Mouse (Mus musculus) heart, embryonic 13.5 days (tissue): ENCODE measurements around the gene Slc25a5. TPM values are rescaled to one million over a fixed set of nuclear protein-coding genes. Genes with fewer than 3 reads are reported as not detected.

ENCODE experiments used
- ATAC-seq: fragments of 200-750 bp; cut with Nextera tagmentation; 2 replicates; pipeline ENCODE4 v1.8.0; 2017; ENCODE audit warnings: moderate TSS enrichment; ENCODE audit not compliant: insufficient number of reproducible peaks, low FRiP score, low TSS enrichment; ENCODE audit errors: extremely low read depth
- H3K27ac ChIP-seq: fragments of 300-500 bp; sonication (generic); replicated peaks from 2 replicates; pipeline ENCODE4 v1.5.1; 2015; ENCODE audit warnings: moderate library complexity, mild to moderate bottlenecking, inconsistent platforms
- H3K27me3 ChIP-seq: fragments of 300-500 bp; sonication (generic); replicated peaks from 2 replicates; pipeline ENCODE4 v1.6.1; 2015; ENCODE audit warnings: mild to moderate bottlenecking, inconsistent platforms
- H3K36me3 ChIP-seq: fragments of 300-500 bp; sonication (generic); 2 replicates; pipeline ENCODE4 v1.6.1; 2015; ENCODE audit warnings: mild to moderate bottlenecking, inconsistent platforms
- H3K4me1 ChIP-seq: fragments of 300-500 bp; sonication (generic); 2 replicates; pipeline ENCODE4 v1.6.1; 2015; ENCODE audit warnings: inconsistent platforms
- H3K4me2 ChIP-seq: fragments of 300-500 bp; sonication (generic); 2 replicates; pipeline ENCODE4 v1.6.1; 2015; ENCODE audit warnings: inconsistent platforms, mild to moderate bottlenecking, moderate library complexity
- H3K4me3 ChIP-seq: fragments of 300-500 bp; sonication (generic); 2 replicates; pipeline ENCODE4 v1.5.1; 2015; ENCODE audit warnings: moderate library complexity, mild to moderate bottlenecking, inconsistent platforms
- H3K9ac ChIP-seq: fragments of 300-500 bp; sonication (generic); 2 replicates; pipeline ENCODE4 v1.6.1; 2015; ENCODE audit warnings: inconsistent platforms, mild to moderate bottlenecking, moderate library complexity
- H3K9me3 ChIP-seq: fragments of 300-500 bp; sonication (generic); 2 replicates; pipeline ENCODE4 v1.6.1; 2016; ENCODE audit warnings: inconsistent platforms
- WGBS: fragments of 180-500 bp; shearing (Covaris S2); methylation state at CpG from one replicate; pipeline ENCODE4 v1.1.7; 2015; ENCODE audit warnings: mixed read lengths; 5-methylcytosine and 5-hydroxymethylcytosine counted together
- polyA plus RNA-seq: library from polyadenylated mRNA; unstranded; fragments of >200 nt; fragmentation: Nextera tagmentation; extraction: Ambion mirVana; gene quantifications from 2 replicates; pipeline ENCODE4 v1.2.1, GENCODE M21; 2015

Slc25a5 gene
- polyA plus RNA-seq = 964 and 1,107 TPM in 2 replicates

DNA sequence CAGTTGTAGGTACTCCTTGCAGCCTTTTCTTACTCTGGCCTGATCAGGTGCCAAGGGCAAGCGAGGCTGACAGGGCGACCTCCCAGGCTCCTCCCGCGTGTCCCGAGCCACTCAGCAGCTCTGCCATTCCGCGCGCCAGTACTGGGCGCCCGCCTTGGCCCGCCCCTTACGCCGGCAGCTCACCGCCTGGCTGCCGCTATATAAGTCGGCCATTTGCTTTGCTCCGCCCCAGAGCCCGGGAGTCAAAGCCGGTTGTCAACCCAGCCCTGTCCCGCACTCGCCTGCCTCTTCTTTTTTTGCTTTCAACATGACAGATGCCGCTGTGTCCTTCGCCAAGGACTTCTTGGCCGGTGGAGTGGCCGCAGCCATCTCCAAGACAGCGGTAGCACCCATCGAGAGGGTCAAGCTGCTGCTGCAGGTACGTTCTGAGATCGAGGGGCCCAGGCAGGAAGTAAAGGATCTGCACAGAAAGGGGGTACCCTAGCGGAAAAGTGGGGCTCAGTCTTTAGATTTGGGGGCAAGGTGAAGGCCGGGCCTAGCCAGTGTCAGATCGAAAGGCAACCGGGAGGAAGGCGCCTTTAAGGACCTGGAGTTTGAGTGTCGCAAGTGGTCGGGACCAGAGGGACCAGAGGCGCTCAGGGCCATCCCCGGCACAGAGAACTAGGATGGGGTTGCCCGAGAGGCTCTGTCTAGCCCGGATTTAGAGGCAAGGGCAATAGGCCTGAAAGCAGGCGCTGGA, at the start of gene Slc25a5:
Gene Slc25a5, plus strand, starts transcription at position 228 of the 739 bp plus-strand sequence.
- Histone ChIP-seq H3K27me3 (no peaks in the 10 kb centered on the region), H3K4me1 (peaks cover 3% of the 10 kb centered on the region; the same call in 1 of the 2 replicates), H3K9ac (peak within 1 kb of the TSS; percentile 91), H3K4me3 (peak within 1 kb of the TSS; percentile 68), H3K27ac (peak within 1 kb of the TSS; percentile 95), H3K9me3 (no peaks in the 10 kb centered on the region), H3K4me2 (peak within 1 kb of the TSS; percentile 65), H3K36me3 (peaks cover 16% of the 10 kb centered on the region)
- WGBS = 9% methylated on average over 41 of the region's 41 CpGs
- ATAC-seq = peak; percentile 87

GRCm38 (mm10) chrX:36746789-36747188, 48.7 kb upstream of the Slc25a5 start:
- H3K9ac ChIP-seq = no peak overlapping the region
- H3K4me2 ChIP-seq = no peak overlapping the region
- no peak overlapping the region for H3K27ac ChIP-seq
- H3K36me3 ChIP-seq = no peaks in the 10 kb centered on the region
- H3K27me3 ChIP-seq = no peaks in the 10 kb centered on the region
- whole genome bisulfite sequencing = 69% methylated on average over 8 of the region's 8 CpGs
- no peak overlapping the region for H3K4me3 ChIP-seq
- H3K4me1 ChIP-seq = peaks cover 3% of the 10 kb centered on the region; the same call in 1 of the 2 replicates
- ATAC-seq = no peak
- no peaks in the 10 kb centered on the region for H3K9me3 ChIP-seq

- no peaks in the 10 kb centered on the region for H3K9me3 ChIP-seq
- no peak for ATAC-seq
- H3K4me3 ChIP-seq = no peak overlapping the region
- WGBS = 59% methylated on average over 3 of the region's 3 CpGs
- no peaks in the 10 kb centered on the region for H3K36me3 ChIP-seq
- H3K4me2 ChIP-seq = no peak overlapping the region
- peaks cover 3% of the 10 kb centered on the region; the same call in 1 of the 2 replicates for H3K4me1 ChIP-seq
- H3K27ac ChIP-seq = no peak overlapping the region
- H3K9ac ChIP-seq = no peak overlapping the region
- H3K27me3 ChIP-seq = no peaks in the 10 kb centered on the region
These were observed 46.9 kb upstream of the Slc25a5 start for GRCm38 (mm10) chrX:36748573-36748972.

GRCm38 (mm10) chrX:36749281-36749785, 46.1 kb upstream of the Slc25a5 start:
- ATAC-seq = no peak
- WGBS = 58% methylated on average over 6 of the region's 6 CpGs
- Histone ChIP-seq H3K27ac (no peak overlapping the region), H3K9me3 (no peaks in the 10 kb centered on the region), H3K36me3 (no peaks in the 10 kb centered on the region), H3K27me3 (no peaks in the 10 kb centered on the region), H3K4me2 (no peak overlapping the region), H3K4me1 (peaks cover 3% of the 10 kb centered on the region; the same call in 1 of the 2 replicates), H3K4me3 (no peak overlapping the region), H3K9ac (no peak overlapping the region)

DNA sequence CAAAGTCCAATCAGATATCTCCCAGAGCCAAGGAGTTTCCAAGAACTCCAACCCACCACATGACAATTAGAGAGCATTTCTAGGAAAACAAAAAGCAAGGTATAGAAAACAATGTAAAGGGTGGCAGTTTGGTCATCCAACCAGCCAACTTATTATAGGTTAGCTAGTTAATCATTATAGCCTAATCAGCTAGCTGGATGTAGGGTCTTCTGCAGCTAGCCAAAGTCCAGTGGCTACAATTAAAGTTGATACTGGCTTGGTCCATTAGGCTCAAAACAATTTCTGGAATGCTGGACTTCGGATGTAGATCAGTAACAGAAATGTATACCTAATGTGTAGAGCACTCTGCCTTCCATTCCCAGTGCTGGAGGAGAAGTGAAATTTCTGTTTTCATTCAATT, 44.9 kb upstream of the Slc25a5 start:
- no peaks in the 10 kb centered on the region for H3K9me3 ChIP-seq
- no peak for ATAC-seq
- H3K4me3 ChIP-seq = no peak overlapping the region
- H3K36me3 ChIP-seq = no peaks in the 10 kb centered on the region
- H3K27me3 ChIP-seq = no peaks in the 10 kb centered on the region
- no peak overlapping the region for H3K9ac ChIP-seq
- H3K27ac ChIP-seq = no peak overlapping the region
- H3K4me1 ChIP-seq = peaks cover 3% of the 10 kb centered on the region; the same call in 1 of the 2 replicates
- WGBS = 71% methylated on average over 1 of the region's 1 CpGs
- no peak overlapping the region for H3K4me2 ChIP-seq

DNA sequence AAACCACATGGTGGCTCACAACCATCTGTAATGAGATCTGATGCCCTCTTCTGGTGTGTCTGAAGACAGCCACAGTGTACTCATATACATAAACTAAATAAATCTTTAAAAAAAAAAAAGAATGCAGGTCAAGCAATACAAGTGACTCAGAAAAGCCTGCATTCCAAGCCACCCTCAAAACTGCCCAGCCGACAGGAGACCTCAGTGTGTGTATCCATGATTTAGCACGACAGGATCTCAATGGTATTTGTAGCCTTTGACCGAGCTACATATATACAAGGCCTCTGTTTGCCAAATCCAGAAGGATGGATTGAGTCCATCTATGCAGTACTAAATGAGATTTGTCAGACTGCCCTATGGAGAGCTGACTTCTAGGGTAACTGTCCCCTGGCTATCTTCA, 42.9 kb upstream of the Slc25a5 start:
- H3K36me3 ChIP-seq = no peaks in the 10 kb centered on the region
- H3K27me3 ChIP-seq = no peaks in the 10 kb centered on the region
- no peak overlapping the region for H3K4me2 ChIP-seq
- no peak for ATAC-seq
- no peaks in the 10 kb centered on the region for H3K9me3 ChIP-seq
- 81% methylated on average over 3 of the region's 3 CpGs for WGBS
- H3K9ac ChIP-seq = no peak overlapping the region
- no peak overlapping the region for H3K27ac ChIP-seq
- H3K4me3 ChIP-seq = no peak overlapping the region
- H3K4me1 ChIP-seq = peaks cover 3% of the 10 kb centered on the region; the same call in 1 of the 2 replicates

DNA sequence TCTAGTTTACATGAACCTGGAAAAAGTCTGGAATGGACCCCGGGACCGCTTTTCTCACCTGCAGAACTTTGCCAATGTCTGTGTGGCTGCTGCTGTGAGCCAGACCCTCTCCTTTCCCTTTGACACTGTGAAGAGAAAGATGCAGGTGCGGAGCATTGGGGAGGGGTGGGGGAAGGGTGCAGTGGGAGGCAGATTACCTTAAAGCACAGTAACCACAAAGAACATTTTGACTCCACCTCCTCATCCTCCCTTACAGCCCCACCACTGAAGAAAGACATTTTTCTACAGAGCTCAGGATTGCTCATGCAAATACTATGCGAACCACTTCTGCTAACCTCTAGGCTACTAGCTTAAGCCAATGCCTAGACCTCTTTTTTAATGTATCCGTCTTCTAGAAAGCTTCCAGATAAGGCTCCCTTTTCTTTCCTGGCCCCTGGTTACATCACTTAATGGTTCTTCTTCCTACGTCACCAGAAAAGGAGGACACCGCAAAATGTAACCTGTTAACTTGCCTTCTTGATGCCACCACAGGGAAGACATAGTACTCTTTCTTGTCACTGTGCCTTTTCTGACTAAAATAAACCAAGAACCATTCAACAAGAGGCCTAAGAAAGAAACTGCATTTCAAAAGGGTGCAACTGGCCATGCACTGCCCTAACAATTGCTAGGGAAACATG, 37.5 kb upstream of the Slc25a5 start:
- Histone ChIP-seq H3K9ac (no peak overlapping the region), H3K27ac (no peak overlapping the region), H3K4me1 (no peaks in the 10 kb centered on the region), H3K4me2 (no peak overlapping the region), H3K36me3 (no peaks in the 10 kb centered on the region), H3K9me3 (no peaks in the 10 kb centered on the region), H3K4me3 (no peak overlapping the region), H3K27me3 (no peaks in the 10 kb centered on the region)
- no peak for ATAC-seq
- WGBS = 57% methylated on average over 7 of the region's 7 CpGs

DNA sequence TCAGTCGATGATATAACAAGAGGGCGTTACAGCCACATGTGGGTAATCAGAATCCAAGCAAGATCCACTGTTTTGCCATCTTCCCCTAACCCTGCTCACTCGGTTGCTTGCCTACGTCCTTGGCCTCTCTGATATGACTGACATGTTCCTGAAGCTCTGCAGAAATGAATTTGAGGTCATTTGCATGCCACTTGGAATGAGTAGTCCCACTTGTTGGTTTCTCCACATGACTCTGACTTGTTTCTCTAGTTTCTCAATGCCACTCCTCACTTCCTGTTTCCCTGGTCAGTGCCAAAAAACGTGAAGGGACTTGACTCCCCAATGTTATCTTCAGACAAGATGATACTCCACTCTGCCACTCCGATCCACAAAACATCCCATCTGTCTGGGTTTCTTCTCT, 36.9 kb upstream of the Slc25a5 start:
- Histone ChIP-seq H3K9me3 (no peaks in the 10 kb centered on the region), H3K27me3 (no peaks in the 10 kb centered on the region), H3K4me1 (no peaks in the 10 kb centered on the region), H3K9ac (no peak overlapping the region), H3K4me2 (no peak overlapping the region), H3K27ac (no peak overlapping the region), H3K4me3 (no peak overlapping the region), H3K36me3 (no peaks in the 10 kb centered on the region)
- no peak for ATAC-seq
- WGBS = 47% methylated on average over 6 of the region's 6 CpGs

DNA sequence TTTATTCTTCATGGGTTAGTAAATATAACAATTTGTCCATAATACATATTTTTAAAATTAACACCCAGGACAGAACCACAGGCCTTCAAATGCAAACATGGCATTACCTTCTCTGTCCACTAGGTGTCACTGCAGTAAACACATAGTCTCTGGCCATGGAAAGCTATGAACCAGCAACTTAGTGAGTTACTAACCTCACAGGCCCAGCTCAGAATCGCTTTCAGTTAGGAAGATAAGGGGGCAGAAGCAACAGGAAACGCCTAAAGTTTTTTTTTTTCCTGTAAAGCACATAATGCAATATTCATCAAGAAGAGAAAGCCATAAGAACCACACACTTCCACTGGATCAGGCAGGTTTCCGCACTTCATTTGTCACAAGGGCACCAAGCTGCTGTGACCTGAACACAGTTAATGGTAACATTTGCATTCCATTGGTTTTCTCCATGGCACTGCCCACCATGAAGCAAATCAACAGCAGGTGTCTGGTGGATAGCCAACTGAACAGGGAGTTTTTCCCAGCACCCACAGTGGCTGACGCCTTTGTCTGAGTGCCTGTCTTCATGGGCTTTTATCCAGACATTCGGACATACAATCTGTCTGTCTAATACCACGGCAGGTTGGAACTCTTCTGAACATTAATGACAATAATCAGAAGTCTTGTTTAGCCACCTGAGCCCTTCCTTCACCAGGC, 34.4 kb upstream of the Slc25a5 start:
- H3K27ac ChIP-seq = no peak overlapping the region
- H3K27me3 ChIP-seq = no peaks in the 10 kb centered on the region
- H3K4me1 ChIP-seq = no peaks in the 10 kb centered on the region
- H3K4me3 ChIP-seq = no peak overlapping the region
- H3K4me2 ChIP-seq = no peak overlapping the region
- H3K36me3 ChIP-seq = no peaks in the 10 kb centered on the region
- WGBS = 56% methylated on average over 6 of the region's 6 CpGs
- H3K9me3 ChIP-seq = no peaks in the 10 kb centered on the region
- H3K9ac ChIP-seq = no peak overlapping the region
- ATAC-seq = no peak

DNA sequence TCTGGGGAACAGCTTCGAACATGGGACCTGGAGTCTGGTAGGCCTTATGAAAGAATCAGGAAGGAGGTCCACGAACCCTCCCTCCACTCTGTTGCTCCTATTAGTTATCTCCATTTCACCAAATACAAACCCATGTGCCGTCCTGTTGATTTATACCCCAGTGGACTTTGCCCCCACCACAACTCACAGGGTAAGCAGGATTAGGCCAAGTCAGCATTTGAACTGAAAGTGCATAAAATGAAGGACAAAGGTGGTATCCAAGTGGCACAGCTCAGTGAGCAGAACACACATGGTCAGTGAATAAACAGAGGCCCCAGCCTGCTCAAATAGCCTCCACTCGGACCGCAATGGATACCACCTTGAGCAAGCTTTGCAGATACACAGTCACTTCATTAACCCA, 33.2 kb upstream of the Slc25a5 start:
- 67% methylated on average over 5 of the region's 5 CpGs for WGBS
- no peak for ATAC-seq
- Histone ChIP-seq H3K4me3 (no peak overlapping the region), H3K9me3 (no peaks in the 10 kb centered on the region), H3K9ac (no peak overlapping the region), H3K27me3 (no peaks in the 10 kb centered on the region), H3K4me1 (no peaks in the 10 kb centered on the region), H3K36me3 (no peaks in the 10 kb centered on the region), H3K4me2 (no peak overlapping the region), H3K27ac (no peak overlapping the region)

DNA sequence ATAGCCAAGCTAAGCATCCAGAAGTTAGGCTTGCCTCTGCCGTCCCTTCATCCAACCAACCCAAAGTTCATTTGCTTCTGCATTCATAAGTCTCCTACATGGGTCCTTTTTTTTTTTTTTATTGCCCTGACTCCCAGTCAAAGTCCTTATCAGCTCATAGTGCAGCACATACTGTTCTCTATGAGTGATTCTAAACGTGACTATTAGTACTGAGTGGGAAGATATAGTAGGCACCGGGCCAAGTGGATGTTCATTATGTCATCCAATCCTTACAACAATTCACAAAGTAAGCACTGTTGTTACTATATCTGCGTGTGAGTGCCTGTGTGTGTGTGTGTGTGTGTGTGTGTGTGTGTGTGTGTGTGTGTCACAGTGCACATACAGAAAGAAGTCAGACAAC, 32.6 kb upstream of the Slc25a5 start:
- Histone ChIP-seq H3K27ac (no peak overlapping the region), H3K27me3 (no peaks in the 10 kb centered on the region), H3K4me3 (no peak overlapping the region), H3K4me2 (no peak overlapping the region), H3K9ac (no peak overlapping the region), H3K36me3 (no peaks in the 10 kb centered on the region), H3K4me1 (no peaks in the 10 kb centered on the region), H3K9me3 (no peaks in the 10 kb centered on the region)
- ATAC-seq = no peak
- 67% methylated on average over 4 of the region's 4 CpGs for WGBS
